Mouse (Mus musculus) C2C12 (cell line): Measurements from ENCODE around the gene Rap1gap2.

ENCODE experiments used
- CEBPB ChIP-seq: IDR thresholded peaks from one replicate; pipeline ENCODE4 v1.6.1; 2011; ENCODE audit warnings: low read depth, mild to moderate bottlenecking, control low read depth, moderate library complexity
- CTCF ChIP-seq: IDR thresholded peaks from one replicate; pipeline ENCODE4 v1.5.1; 2011; ENCODE audit not compliant: control insufficient read depth, insufficient read depth, insufficient read length
- FOSL1 ChIP-seq: IDR thresholded peaks from one replicate; pipeline ENCODE4 v1.8.0; 2011; ENCODE audit warnings: mild to moderate bottlenecking, low read length; ENCODE audit not compliant: poor library complexity, insufficient read depth, severe bottlenecking
- MAX ChIP-seq: IDR thresholded peaks from one replicate; pipeline ENCODE4 v1.6.1; 2011; ENCODE audit warnings: mild to moderate bottlenecking, control low read depth
- MYOG ChIP-seq: IDR thresholded peaks from one replicate; pipeline ENCODE4 v1.6.1; 2011; ENCODE audit not compliant: control insufficient read depth, insufficient read length; ENCODE audit errors: extremely low read depth
- USF1 ChIP-seq: IDR thresholded peaks from one replicate; pipeline ENCODE4 v1.6.1; 2011; ENCODE audit warnings: low read depth, mild to moderate bottlenecking, control low read depth, moderate library complexity

DNA sequence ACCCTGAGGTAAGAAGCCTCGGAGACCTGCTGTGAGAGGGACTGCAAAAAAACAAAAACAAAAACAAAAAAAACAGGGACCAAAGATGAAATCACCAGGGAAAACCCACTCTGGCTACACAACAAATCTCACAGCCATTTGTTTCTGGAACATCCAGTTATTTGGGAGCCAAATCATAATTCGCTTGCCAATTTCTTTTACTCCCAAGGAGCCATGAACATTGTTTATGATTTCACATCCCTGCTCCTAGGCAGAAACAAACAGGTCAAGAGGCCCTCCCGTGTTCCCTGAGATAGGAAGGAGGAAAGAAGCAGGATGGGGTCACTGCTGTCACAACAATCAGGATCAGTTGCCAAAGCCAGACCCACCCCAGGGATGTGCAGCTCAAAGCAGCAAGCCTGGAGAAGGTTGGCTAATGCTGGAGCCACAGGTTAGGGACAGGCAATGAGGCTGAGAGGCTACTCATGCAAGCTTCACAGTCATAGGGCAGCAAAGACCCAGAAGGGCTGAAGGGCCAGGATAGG lies 197.2 kb downstream of the Rap1gap2 start:
- no peak for TF ChIP-seq CTCF
- no peak for TF ChIP-seq FOSL1
- no peak for TF ChIP-seq MYOG
- TF ChIP-seq CEBPB: no peak
- TF ChIP-seq USF1: no peak
- no peak for TF ChIP-seq MAX
